Mouse (Mus musculus): ENCODE data around the gene Hist1h4f.

- TF ChIP-seq CTCF (IDR thresholded peaks at IDR 0.05), result no peak
- no peak for TF ChIP-seq POLR2A (IDR thresholded peaks at IDR 0.05; ENCODE audit: insufficient read depth, low read depth, low read length)
- no peak for TF ChIP-seq EP300 (IDR thresholded peaks at IDR 0.05; ENCODE audit: insufficient read depth, low read depth, low read length)
Observed at GRCm38 (mm10) chr13:23572218-23573033, 21.0 kb upstream of the Hist1h4f start.

Measured in heart, adult 2 months (tissue).